Mouse (Mus musculus) kidney, embryonic 14.5 days (tissue): ENCODE measurements at regions not wholly inside any gene's neighbourhood (a gene's known extent, or its start where the extent isn't known, plus 50 kb on each side); places are given as distances from the start of the nearest gene placed in this dataset.

ENCODE experiments used
- ATAC-seq: fragments of 200-750 bp; cut with Nextera tagmentation; 2 replicates; pipeline ENCODE4 v1.8.0; 2017; ENCODE audit warnings: moderate number of reproducible peaks, mild to moderate bottlenecking, moderate TSS enrichment, moderate library complexity; ENCODE audit not compliant: low FRiP score, low TSS enrichment
- H3K27ac ChIP-seq: fragments of 300-500 bp; sonication (generic); 2 replicates; pipeline ENCODE4 v1.5.1; 2014; ENCODE audit warnings: low read depth, mild to moderate bottlenecking, low read length, moderate library complexity, mixed read lengths
- H3K27me3 ChIP-seq: fragments of 300-500 bp; sonication (generic); 2 replicates; pipeline ENCODE4 v1.6.1; 2014; ENCODE audit warnings: mild to moderate bottlenecking, low read length; ENCODE audit not compliant: control insufficient read depth, insufficient read depth
- H3K36me3 ChIP-seq: fragments of 300-500 bp; sonication (generic); 2 replicates; pipeline ENCODE4 v1.6.1; 2014; ENCODE audit warnings: low read length, mixed read lengths; ENCODE audit not compliant: control insufficient read depth, insufficient read depth
- H3K4me1 ChIP-seq: fragments of 300-500 bp; sonication (generic); 2 replicates; pipeline ENCODE4 v1.6.1; 2014; ENCODE audit warnings: low read length, mixed read lengths; ENCODE audit not compliant: control insufficient read depth, insufficient read depth
- H3K4me2 ChIP-seq: fragments of 300-500 bp; sonication (generic); replicated peaks from 2 replicates; pipeline ENCODE4 v1.6.1; 2014; ENCODE audit warnings: low read depth, mild to moderate bottlenecking, low read length
- H3K4me3 ChIP-seq: fragments of 300-500 bp; sonication (generic); 2 replicates; pipeline ENCODE4 v1.5.1; 2014; ENCODE audit warnings: mild to moderate bottlenecking, low read length
- H3K9ac ChIP-seq: fragments of 300-500 bp; sonication (generic); 2 replicates; pipeline ENCODE4 v1.6.1; 2014; ENCODE audit warnings: low read depth, mild to moderate bottlenecking, low read length, moderate library complexity
- H3K9me3 ChIP-seq: fragments of 300-500 bp; sonication (generic); 2 replicates; pipeline ENCODE4 v1.6.1; 2016; ENCODE audit warnings: low read length; ENCODE audit not compliant: control insufficient read depth
- WGBS: fragments of 180-500 bp; shearing (Covaris S2); extraction: QIAGEN DNeasy Blood & Tissue Kit; methylation state at CpG from one replicate; pipeline ENCODE4 v1.1.7; 2014; 5-methylcytosine and 5-hydroxymethylcytosine counted together

GRCm38 (mm10) chr4:54100282-54100681, 274.4 kb downstream of the Tmem38b start:
- Histone ChIP-seq H3K9ac (no peak overlapping the region), H3K36me3 (no peaks in the 10 kb centered on the region), H3K4me1 (no peaks in the 10 kb centered on the region), H3K27ac (no peak overlapping the region), H3K9me3 (no peaks in the 10 kb centered on the region), H3K4me2 (no peak overlapping the region), H3K27me3 (no peaks in the 10 kb centered on the region), H3K4me3 (no peak overlapping the region)
- ATAC-seq, result no peak

- 70% methylated on average over 4 of the region's 4 CpGs for WGBS
- no peak overlapping the region for H3K9ac ChIP-seq
- no peak overlapping the region for H3K27ac ChIP-seq
- no peaks in the 10 kb centered on the region for H3K4me1 ChIP-seq
- H3K9me3 ChIP-seq, result no peaks in the 10 kb centered on the region
- H3K27me3 ChIP-seq, result no peaks in the 10 kb centered on the region
- no peak for ATAC-seq
- no peaks in the 10 kb centered on the region for H3K36me3 ChIP-seq
- no peak overlapping the region for H3K4me3 ChIP-seq
- no peak overlapping the region for H3K4me2 ChIP-seq
These were observed 281.1 kb downstream of the Tmem38b start for GRCm38 (mm10) chr4:54106976-54107375.

DNA sequence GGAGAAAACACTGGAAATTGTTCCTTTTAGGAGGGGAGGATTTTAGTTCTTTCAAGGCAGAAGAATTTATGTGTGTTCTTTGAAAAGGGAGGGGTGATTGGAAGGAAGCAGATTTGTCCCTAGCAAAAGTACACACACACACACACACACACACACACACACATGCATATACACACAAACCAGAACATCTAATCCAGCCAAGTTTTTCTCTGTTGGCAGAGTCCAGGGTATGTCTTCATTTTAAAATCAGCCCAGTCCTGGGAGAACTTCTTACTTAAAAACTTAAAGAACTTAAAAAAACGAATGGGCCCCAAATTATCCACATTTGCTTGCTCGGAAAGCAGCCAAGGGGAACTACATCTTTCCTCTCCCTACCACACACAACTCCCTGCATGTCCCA, 290.5 kb downstream of the Tmem38b start:
- H3K4me3 ChIP-seq, result no peak overlapping the region
- 61% methylated on average over 2 of the region's 2 CpGs for WGBS
- no peaks in the 10 kb centered on the region for H3K36me3 ChIP-seq
- H3K9me3 ChIP-seq, result no peaks in the 10 kb centered on the region
- ATAC-seq, result no peak
- H3K27ac ChIP-seq, result no peak overlapping the region
- H3K4me2 ChIP-seq, result no peak overlapping the region
- no peaks in the 10 kb centered on the region for H3K4me1 ChIP-seq
- H3K9ac ChIP-seq, result no peak overlapping the region
- H3K27me3 ChIP-seq, result no peaks in the 10 kb centered on the region

DNA sequence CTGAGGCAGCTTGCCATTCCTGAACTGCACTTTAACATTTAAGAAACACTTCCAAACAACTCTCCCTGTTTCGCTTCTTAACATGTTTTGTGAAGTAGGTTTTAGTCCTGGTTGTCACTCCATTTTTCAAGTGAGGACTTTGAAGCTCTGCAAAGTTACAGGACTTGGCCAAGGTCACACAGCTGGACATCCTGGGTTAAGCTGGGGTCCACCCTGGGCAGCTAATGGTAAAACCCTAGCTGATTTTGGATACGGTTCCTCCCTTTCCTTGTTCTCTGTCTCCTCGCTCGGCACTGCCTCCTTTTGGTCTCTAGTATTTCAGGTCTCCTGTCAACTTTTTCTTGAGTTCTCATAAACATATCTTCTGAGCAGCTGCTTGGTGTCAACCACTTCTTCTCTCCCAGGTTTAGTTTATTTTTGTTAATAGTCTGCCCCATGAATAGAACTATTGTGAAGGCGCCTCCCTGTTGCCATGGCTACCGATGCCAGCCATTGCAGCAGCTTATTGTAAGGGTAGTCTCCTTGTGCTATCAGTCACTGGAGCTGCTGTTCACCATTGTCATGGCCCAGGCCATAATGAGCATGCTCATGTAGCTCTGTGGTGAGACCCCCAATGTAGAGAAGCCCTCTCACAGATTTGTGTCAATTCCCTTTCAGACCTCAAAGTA, 292.5 kb downstream of the Tmem38b start:
- no peak for ATAC-seq
- WGBS, result 90% methylated on average over 6 of the region's 6 CpGs
- Histone ChIP-seq H3K27ac (no peak overlapping the region), H3K36me3 (no peaks in the 10 kb centered on the region), H3K4me1 (no peaks in the 10 kb centered on the region), H3K4me2 (no peak overlapping the region), H3K9ac (no peak overlapping the region), H3K27me3 (no peaks in the 10 kb centered on the region), H3K4me3 (no peak overlapping the region), H3K9me3 (no peaks in the 10 kb centered on the region)

GRCm38 (mm10) chr4:54128717-54129698, 303.2 kb downstream of the Tmem38b start:
- H3K4me2 ChIP-seq, result no peak overlapping the region
- H3K27me3 ChIP-seq, result no peaks in the 10 kb centered on the region
- H3K27ac ChIP-seq, result no peak overlapping the region
- H3K9me3 ChIP-seq, result no peaks in the 10 kb centered on the region
- no peak overlapping the region for H3K4me3 ChIP-seq
- 71% methylated on average over 8 of the region's 8 CpGs for WGBS
- H3K9ac ChIP-seq, result no peak overlapping the region
- H3K36me3 ChIP-seq, result no peaks in the 10 kb centered on the region
- no peaks in the 10 kb centered on the region for H3K4me1 ChIP-seq
- no peak for ATAC-seq

GRCm38 (mm10) chr4:54156146-54156545, 330.3 kb downstream of the Tmem38b start:
- H3K4me3 ChIP-seq, result no peak overlapping the region
- H3K27ac ChIP-seq, result no peak overlapping the region
- H3K4me1 ChIP-seq, result no peaks in the 10 kb centered on the region
- 94% methylated on average over 4 of the region's 4 CpGs for WGBS
- H3K36me3 ChIP-seq, result no peaks in the 10 kb centered on the region
- no peaks in the 10 kb centered on the region for H3K9me3 ChIP-seq
- ATAC-seq, result no peak
- H3K4me2 ChIP-seq, result no peak overlapping the region
- no peaks in the 10 kb centered on the region for H3K27me3 ChIP-seq
- H3K9ac ChIP-seq, result no peak overlapping the region

DNA sequence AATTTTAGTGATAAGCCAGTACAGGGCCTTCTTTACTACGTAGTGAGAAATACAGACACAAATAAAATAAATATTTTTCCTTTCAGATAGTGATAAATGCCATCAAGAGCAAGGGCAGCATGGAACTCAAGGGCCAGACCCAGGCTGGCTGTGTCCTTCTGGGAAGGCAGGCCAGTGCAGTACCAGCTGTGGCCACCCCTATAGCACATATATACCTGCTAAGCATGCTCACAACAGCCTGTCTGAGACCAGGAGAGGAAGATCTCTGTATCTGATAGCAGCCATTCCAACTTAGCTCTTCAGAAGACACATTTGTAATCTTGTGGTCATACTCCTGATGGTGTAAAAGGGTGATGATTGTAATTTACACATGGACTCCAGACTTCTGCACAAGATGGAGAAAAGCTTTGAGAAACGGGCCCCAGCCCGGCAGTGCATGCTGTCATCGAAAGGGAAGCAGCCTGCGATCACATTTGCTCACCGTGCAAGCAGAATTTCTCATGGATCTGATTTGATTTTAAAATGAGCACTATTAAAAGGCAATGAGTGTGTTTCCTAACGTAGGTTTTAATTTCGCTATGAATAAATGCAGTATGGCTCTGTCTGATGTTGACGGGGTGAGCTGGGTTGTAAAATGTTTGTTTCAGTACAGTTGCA, 335.6 kb downstream of the Tmem38b start:
- H3K4me3 ChIP-seq, result no peak overlapping the region
- no peak overlapping the region for H3K4me2 ChIP-seq
- no peak overlapping the region for H3K9ac ChIP-seq
- no peak overlapping the region for H3K27ac ChIP-seq
- no peaks in the 10 kb centered on the region for H3K9me3 ChIP-seq
- no peak for ATAC-seq
- no peaks in the 10 kb centered on the region for H3K36me3 ChIP-seq
- H3K27me3 ChIP-seq, result no peaks in the 10 kb centered on the region
- no peaks in the 10 kb centered on the region for H3K4me1 ChIP-seq
- WGBS, result 87% methylated on average over 9 of the region's 9 CpGs

- Histone ChIP-seq H3K9ac (no peak overlapping the region), H3K9me3 (no peaks in the 10 kb centered on the region), H3K4me2 (no peak overlapping the region), H3K27me3 (no peaks in the 10 kb centered on the region), H3K36me3 (no peaks in the 10 kb centered on the region), H3K4me1 (no peaks in the 10 kb centered on the region), H3K4me3 (no peak overlapping the region), H3K27ac (no peak overlapping the region)
- WGBS, result 48% methylated on average over 8 of the region's 8 CpGs
- no peak; the same call in 1 of the 2 replicates for ATAC-seq
These were observed 336.5 kb downstream of the Tmem38b start for GRCm38 (mm10) chr4:54162308-54162707.
